Mouse (Mus musculus): ENCODE data around the gene Tmem127.

DNA sequence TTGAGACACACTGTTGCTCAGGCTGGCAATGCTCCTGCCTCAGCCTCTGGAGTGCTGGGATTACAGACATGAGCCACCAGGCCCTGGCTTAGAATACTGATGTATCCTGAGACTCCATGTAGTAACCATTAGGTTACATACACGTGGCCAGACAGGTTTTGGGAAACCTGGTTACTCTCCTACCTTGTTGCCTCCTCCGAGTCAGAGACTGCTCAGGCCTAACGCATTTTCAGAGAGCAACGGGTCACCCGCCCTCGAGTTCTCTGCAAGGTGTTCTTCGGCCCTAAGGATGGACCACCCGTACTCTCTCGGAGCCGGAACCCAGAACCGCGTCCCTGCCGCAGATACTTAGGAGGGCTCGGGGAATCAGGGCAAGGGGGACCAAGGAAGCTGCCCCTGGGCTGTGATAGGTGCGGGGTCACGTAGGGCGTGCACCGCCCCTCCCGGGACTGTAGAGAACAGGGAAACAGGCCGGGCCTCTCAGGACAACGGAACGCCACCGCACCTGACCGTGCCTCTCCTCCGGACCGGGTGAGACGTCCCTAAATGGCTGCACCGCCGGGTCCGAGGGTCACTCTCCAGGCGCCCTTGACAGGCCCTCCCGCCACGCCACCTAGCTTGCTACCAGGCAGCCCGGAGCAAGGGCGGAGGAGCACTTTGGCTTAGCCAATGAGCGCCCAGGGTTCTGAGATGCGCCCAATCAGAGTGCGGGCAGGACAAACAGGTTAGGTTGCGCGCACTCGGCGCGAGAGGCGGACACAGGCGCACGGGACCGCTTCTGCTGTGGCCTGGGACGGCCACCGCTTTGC is 22.0 kb downstream of the Tmem127 start, which contains the start of gene Stard7:
- TF ChIP-seq CTCF (conservative IDR thresholded peaks at IDR 0.05 in 1 of 2, IDR thresholded peaks at IDR 0.05 in 1 of 2; ENCODE audit: low read depth in 2 of 2, low read length in 2 of 2) (no peak), KAT2A (IDR thresholded peaks at IDR 0.05; ENCODE audit: insufficient replicate concordance, low read length) (0 out of 2 replicates have a peak, but pooled peaks have one; percentile 69), MAZ (IDR thresholded peaks at IDR 0.05; ENCODE audit: low read depth, low read length) (0 out of 2 replicates have a peak, but pooled peaks have one; percentile 28), MAFK (IDR thresholded peaks at IDR 0.05; ENCODE audit: insufficient replicate concordance, low read length) (no peak), ZKSCAN1 (IDR thresholded peaks at IDR 0.05; ENCODE audit: borderline replicate concordance, low read depth, low read length) (no peak), SIN3A (IDR thresholded peaks at IDR 0.05; ENCODE audit: low read length) (peak; percentile 87), POLR2A (IDR thresholded peaks at IDR 0.05; ENCODE audit: low read depth, low read length) (peak; percentile 69; the same call in 1 of the 2 replicates), BHLHE40 (IDR thresholded peaks at IDR 0.05; ENCODE audit: low read depth, low read length) (peak; percentile 91), UBTF (IDR thresholded peaks at IDR 0.05; ENCODE audit: low read depth, low read length) (peak; percentile 57; the same call in 1 of the 2 replicates), MYC (IDR thresholded peaks at IDR 0.05; ENCODE audit: low read depth, low read length) (peak; percentile 46; the same call in 1 of the 2 replicates), ETS1 (conservative IDR thresholded peaks at IDR 0.05; ENCODE audit: low read depth, low read length) (no peak), SMC3 (IDR thresholded peaks at IDR 0.05; ENCODE audit: low read depth, low read length) (no peak), EP300 (IDR thresholded peaks at IDR 0.05; ENCODE audit: low read length) (no peak)
